Mouse (Mus musculus) G1E (cell line): ENCODE results near the gene Adamts4. TPM values are rescaled to one million over a fixed set of nuclear protein-coding genes. Genes with fewer than 3 reads are reported as not detected.

Experiments
- ATAC-seq: 2 replicates; pipeline ENCODE4 v1.8.0; 2016; ENCODE audit warnings: mild to moderate bottlenecking; ENCODE audit not compliant: insufficient number of reproducible peaks, poor library complexity, low FRiP score, severe bottlenecking; ENCODE audit errors: extremely low read depth
- DNase-seq: peaks from one replicate; pipeline ENCODE4 v3.0.0; 2012; ENCODE audit warnings: low spot score
- H3K27me3 ChIP-seq: 2 replicates; pipeline ENCODE4 v1.6.1; 2012; ENCODE audit warnings: mild to moderate bottlenecking, low read length, inconsistent platforms; ENCODE audit not compliant: insufficient read depth
- H3K36me3 ChIP-seq: replicated peaks from 2 replicates; pipeline ENCODE3; 2012; ENCODE audit warnings: mild to moderate bottlenecking, inconsistent platforms
- H3K4me1 ChIP-seq: 2 replicates; pipeline ENCODE4 v1.6.1; 2012; ENCODE audit warnings: low read depth, low read length, inconsistent platforms, mixed read lengths; ENCODE audit not compliant: insufficient read depth
- H3K4me3 ChIP-seq: 2 replicates; pipeline ENCODE4 v1.5.1; 2012; ENCODE audit warnings: low read depth, mild to moderate bottlenecking, inconsistent platforms, low read length, moderate library complexity, mixed read lengths
- H3K9me3 ChIP-seq: replicated peaks from 2 replicates; pipeline ENCODE4 v1.6.1; 2012; ENCODE audit warnings: inconsistent platforms
- CTCF ChIP-seq: IDR thresholded peaks from 2 replicates; pipeline ENCODE4 v1.5.1; 2012; ENCODE audit warnings: low read depth, low read length, inconsistent platforms, mixed read lengths
- GATA1 ChIP-seq: IDR thresholded peaks from 2 replicates; pipeline ENCODE4 v1.6.1; 2012; ENCODE audit warnings: borderline replicate concordance, low read length, inconsistent platforms, mixed read lengths
- GATA2 ChIP-seq: IDR thresholded peaks from 2 replicates; pipeline ENCODE4 v1.6.1; 2012; ENCODE audit warnings: low read depth, low read length, inconsistent platforms, borderline replicate concordance
- POLR2AphosphoS5 ChIP-seq: IDR thresholded peaks from 2 replicates; pipeline ENCODE4 v1.6.1; 2012; ENCODE audit warnings: low read depth, low read length, inconsistent platforms; ENCODE audit not compliant: insufficient replicate concordance
- TAL1 ChIP-seq: conservative IDR thresholded peaks from 2 replicates; pipeline ENCODE4 v1.6.1; 2012; ENCODE audit warnings: low read depth, low read length, inconsistent platforms, mixed read lengths
- polyA plus RNA-seq: library from polyadenylated mRNA; stranded (reverse); fragments of >175 nt; gene quantifications from 2 replicates; pipeline ENCODE4 v1.2.3, GENCODE M21; 2012
- total RNA-seq, 2 experiments: library from RNA; stranded (forward) in 1 of 2; stranded (reverse) in 1 of 2; fragments of 200-1000 nt in 1 of 2; fragments of >200 nt in 1 of 2; fragmentation: Nextera tagmentation in 1 of 2; gene quantifications; 2 replicates each; pipeline ENCODE4 v1.2.3; 2014 to 2017

Gene Adamts4
- total and polyA plus RNA-seq, 3 experiments: 0.16 to 0.60 (median 0.20) TPM

DNA sequence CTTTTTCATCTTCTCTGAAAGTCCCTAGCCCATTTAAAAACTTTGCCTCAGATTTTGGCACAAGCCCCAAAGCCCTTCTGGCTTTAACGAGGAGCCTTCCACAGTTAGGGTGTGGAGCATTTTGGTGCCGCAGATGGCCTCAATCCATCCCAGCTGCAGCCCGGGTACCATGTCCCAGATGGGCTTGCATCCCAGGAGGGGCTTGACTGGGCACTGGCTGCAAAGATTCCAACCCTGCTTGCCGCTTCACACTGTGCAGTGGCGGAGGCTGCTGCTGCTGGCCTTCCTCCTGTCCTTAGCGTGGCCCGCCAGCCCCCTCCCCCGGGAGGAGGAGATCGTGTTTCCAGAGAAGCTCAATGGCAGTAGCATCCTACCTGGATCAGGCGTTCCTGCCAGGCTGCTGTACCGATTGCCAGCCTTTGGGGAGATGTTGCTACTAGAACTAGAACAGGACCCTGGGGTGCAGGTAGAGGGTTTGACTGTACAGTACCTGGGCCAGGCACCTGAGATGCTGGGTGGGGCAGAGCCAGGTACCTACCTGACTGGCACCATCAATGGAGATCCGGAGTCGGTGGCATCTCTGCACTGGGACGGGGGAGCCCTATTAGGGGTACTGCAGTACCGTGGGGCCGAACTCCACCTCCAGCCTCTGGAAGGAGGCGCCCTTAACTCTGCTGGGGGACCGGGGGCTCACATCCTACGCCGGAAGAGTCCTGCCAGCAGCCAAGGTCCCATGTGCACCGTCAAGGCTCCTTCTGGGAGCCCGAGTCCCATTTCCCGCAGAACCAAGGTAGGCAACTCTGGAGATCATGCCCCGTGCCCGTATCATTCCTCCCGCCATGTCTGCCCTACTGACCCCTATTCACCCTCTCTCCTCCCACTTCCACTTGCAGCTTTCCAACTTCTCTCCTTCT lies 716 bp downstream of the Adamts4 start, which contains the start of gene Ndufs2:
Gene Ndufs2, minus strand, starts transcription at position 709 of the 914 bp plus-strand sequence.
- DNase-seq (no peak), ATAC-seq (no peak)
- TF ChIP-seq CTCF (no peak), POLR2AphosphoS5 (no peak), GATA1 (no peak), GATA2 (no peak), TAL1 (no peak)
- peaks cover 52% of the 10 kb centered on the region for H3K4me1 ChIP-seq
- H3K36me3 ChIP-seq: no peaks in the 10 kb centered on the region
- H3K27me3 ChIP-seq: peaks cover 43% of the 10 kb centered on the region
- no peaks in the 10 kb centered on the region for H3K9me3 ChIP-seq
- H3K4me3 ChIP-seq: peak within 1 kb of the TSS; percentile 9

DNA sequence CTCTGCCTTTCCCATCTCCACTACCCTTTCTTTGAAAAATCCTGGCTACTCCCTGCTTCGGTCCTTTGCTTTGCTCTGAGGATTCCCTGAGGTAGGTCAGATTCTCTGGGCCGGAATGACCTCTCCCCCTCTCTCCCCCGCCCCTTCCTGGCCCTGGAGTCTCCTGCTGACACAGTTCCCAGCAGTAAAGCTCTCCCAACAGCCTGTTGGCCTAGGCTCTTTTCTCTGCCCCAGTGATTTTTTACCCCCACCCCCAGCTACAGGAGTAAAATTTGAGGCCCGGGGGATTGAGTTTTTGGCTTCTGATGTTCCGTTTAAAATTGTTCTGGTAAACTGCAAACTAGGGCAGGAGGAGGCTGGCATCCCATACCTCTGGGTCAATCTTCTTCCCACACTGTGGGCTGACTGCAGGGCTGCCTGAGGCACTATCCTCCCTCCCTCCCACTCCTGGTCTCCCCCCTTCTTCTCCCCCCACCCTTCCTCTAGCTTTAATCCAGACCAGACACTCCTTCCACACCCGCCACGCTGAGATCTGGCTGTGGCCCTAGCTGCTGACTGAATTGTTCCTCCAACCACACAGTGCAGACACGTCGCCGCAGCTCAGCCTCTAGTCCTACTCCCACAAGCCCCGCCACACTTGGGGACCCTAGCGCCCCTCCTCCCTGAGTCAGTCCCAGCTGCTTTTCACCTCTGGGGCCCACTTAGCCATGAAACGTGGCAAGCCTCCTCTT lies 1.5 kb downstream of the Adamts4 start:
- Histone ChIP-seq H3K36me3 (no peaks in the 10 kb centered on the region), H3K9me3 (no peaks in the 10 kb centered on the region), H3K27me3 (peaks cover 49% of the 10 kb centered on the region), H3K4me3 (no peak overlapping the region; the same call in 1 of the 2 replicates), H3K4me1 (peaks cover 51% of the 10 kb centered on the region)
- ATAC-seq: no peak
- no peak for TF ChIP-seq CTCF
- TF ChIP-seq GATA1: no peak
- no peak for TF ChIP-seq TAL1
- TF ChIP-seq POLR2AphosphoS5: no peak
- TF ChIP-seq GATA2: no peak
- no peak for DNase-seq

DNA sequence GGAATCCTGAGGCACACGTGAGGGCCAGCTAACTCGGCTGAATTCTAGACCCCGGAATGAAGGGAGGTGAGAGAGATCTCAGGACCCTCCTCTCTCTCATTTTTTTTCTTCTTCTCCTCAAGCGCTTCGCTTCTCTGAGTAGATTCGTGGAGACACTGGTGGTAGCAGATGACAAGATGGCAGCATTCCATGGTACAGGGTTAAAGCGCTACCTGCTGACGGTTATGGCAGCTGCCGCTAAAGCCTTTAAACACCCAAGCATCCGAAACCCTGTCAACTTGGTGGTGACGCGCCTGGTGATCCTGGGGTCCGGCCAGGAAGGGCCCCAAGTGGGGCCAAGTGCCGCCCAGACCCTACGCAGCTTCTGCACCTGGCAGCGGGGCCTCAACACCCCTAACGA lies 2.2 kb downstream of the Adamts4 start:
- Histone ChIP-seq H3K4me1 (peaks cover 53% of the 10 kb centered on the region), H3K9me3 (no peaks in the 10 kb centered on the region), H3K27me3 (peaks cover 49% of the 10 kb centered on the region), H3K36me3 (no peaks in the 10 kb centered on the region), H3K4me3 (no peak overlapping the region)
- TF ChIP-seq GATA2 (no peak), TAL1 (no peak), GATA1 (no peak), POLR2AphosphoS5 (no peak), CTCF (no peak)
- no peak for ATAC-seq
- no peak for DNase-seq

DNA sequence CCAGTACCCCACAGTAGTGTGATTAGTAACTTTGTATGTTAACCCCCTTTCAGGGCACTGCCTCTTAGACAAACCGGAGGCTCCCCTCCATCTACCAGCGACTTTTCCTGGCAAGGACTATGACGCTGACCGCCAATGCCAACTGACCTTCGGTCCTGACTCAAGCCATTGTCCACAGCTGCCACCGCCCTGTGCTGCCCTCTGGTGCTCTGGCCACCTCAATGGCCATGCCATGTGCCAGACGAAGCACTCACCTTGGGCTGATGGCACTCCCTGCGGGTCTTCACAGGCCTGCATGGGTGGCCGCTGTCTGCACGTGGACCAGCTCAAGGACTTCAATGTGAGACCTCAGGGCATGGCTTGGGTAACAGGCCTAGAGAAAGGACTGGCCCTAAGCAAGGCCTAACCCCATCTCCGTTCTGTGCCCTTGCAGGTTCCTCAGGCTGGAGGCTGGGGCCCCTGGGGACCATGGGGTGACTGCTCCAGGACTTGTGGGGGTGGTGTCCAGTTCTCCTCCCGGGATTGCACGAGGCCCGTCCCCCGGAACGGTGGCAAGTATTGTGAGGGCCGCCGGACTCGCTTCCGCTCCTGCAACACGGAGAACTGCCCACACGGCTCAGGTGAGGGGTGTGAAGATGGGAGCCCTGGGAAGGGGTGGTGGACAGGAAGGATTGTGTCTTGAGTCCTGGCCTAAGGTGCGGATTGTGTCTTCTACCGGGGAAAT lies 6.0 kb downstream of the Adamts4 start:
- Histone ChIP-seq H3K4me3 (no peak overlapping the region), H3K27me3 (peaks cover 61% of the 10 kb centered on the region), H3K4me1 (peaks cover 29% of the 10 kb centered on the region), H3K36me3 (no peaks in the 10 kb centered on the region), H3K9me3 (no peaks in the 10 kb centered on the region)
- TF ChIP-seq CTCF (no peak), TAL1 (no peak), GATA1 (no peak), GATA2 (no peak), POLR2AphosphoS5 (no peak)
- DNase-seq (no peak), ATAC-seq (no peak)

DNA sequence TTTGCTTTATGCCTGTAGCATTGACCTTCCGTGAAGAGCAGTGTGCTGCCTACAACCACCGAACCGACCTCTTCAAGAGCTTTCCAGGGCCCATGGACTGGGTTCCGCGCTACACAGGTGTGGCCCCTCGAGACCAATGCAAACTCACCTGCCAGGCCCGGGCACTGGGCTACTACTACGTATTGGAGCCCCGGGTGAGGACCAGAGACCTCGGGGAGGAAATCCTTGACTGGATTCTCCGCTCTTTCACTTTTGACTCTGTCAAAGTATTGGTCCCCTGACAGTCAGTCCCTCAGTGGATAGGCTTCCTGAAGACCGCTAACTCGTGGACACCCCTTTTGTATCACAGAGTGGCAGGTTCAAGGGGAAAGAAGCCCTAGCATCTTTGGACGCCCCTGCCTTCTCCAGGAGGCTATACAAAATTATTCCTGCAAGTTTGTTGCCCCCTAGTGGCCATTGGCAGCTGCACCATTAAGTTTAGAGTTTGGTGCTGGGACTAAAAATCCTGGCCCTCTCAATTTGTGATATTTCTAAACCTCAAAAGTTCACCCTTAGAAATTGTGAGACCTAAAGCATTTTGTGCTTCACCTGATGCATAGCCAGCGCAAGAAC lies 6.8 kb downstream of the Adamts4 start:
- Histone ChIP-seq H3K4me3 (no peak overlapping the region), H3K27me3 (peaks cover 59% of the 10 kb centered on the region), H3K9me3 (no peaks in the 10 kb centered on the region), H3K4me1 (peaks cover 24% of the 10 kb centered on the region), H3K36me3 (no peaks in the 10 kb centered on the region)
- no peak for DNase-seq
- peak; percentile 63; the same call in 1 of the 2 replicates for ATAC-seq
- TF ChIP-seq CTCF (peak; percentile 44; the same call in 1 of the 2 replicates), GATA2 (no peak), POLR2AphosphoS5 (no peak)
